Mouse (Mus musculus): ENCODE results near the gene Hes7. TPM values are rescaled to one million over a fixed set of nuclear protein-coding genes. Genes with fewer than 3 reads are reported as not detected.
A peak's percentile ranks its signal among the peaks of the same experiment; 100 is the strongest.
"Not testable (repeated sequence)": the region's sequence is repeated elsewhere in the genome, so short reads cannot be mapped to it uniquely, and the experiment has no call there.

Gene Hes7
- polyA plus RNA-seq, 1 experiment from 2014 or later = 0.89 TPM

GRCm38 (mm10) chr11:69089616-69090290 lies 30.5 kb upstream of the Hes7 start:
- peaks cover 42% of the 10 kb centered on the region for H3K4me1 ChIP-seq
- WGBS = 89% methylated on average over 12 of the region's 12 CpGs
- H3K36me3 ChIP-seq (replicated peaks) = peaks cover 9% of the 10 kb centered on the region; the same call in 1 of the 2 replicates
- peak overlapping the region; percentile 98 for H3K9ac ChIP-seq
- H3K4me2 ChIP-seq = peak overlapping the region; percentile 95
- H3K4me3 ChIP-seq = peak overlapping the region; percentile 66
- H3K9me3 ChIP-seq = no peaks in the 10 kb centered on the region
- 0 out of 2 replicates have a peak overlapping the region, but pooled peaks have one; percentile 91 for H3K27ac ChIP-seq
- H3K27me3 ChIP-seq (replicated peaks) = no peaks in the 10 kb centered on the region
- ATAC-seq (replicated peaks) = no peak

GRCm38 (mm10) chr11:69090367-69090766 lies 29.8 kb upstream of the Hes7 start:
- H3K9ac ChIP-seq = 0 out of 2 replicates have a peak overlapping the region, but pooled peaks have one; percentile 98
- peaks cover 45% of the 10 kb centered on the region for H3K4me1 ChIP-seq
- peaks cover 9% of the 10 kb centered on the region; the same call in 1 of the 2 replicates for H3K36me3 ChIP-seq (replicated peaks)
- H3K27ac ChIP-seq = no peak overlapping the region
- 61% methylated on average over 6 of the region's 6 CpGs for WGBS
- no peak overlapping the region for H3K4me3 ChIP-seq
- no peaks in the 10 kb centered on the region for H3K27me3 ChIP-seq (replicated peaks)
- no peaks in the 10 kb centered on the region for H3K9me3 ChIP-seq
- ATAC-seq (replicated peaks) = no peak
- H3K4me2 ChIP-seq = peak overlapping the region; percentile 95

- Histone ChIP-seq H3K9me3 (no peaks in the 10 kb centered on the region), H3K27ac (no peak overlapping the region), H3K27me3 (replicated peaks) (no peaks in the 10 kb centered on the region), H3K9ac (no peak overlapping the region), H3K4me2 (no peak overlapping the region), H3K4me3 (no peak overlapping the region), H3K36me3 (replicated peaks) (peaks cover 9% of the 10 kb centered on the region; the same call in 1 of the 2 replicates), H3K4me1 (peaks cover 58% of the 10 kb centered on the region)
- no peak for ATAC-seq (replicated peaks)
- 64% methylated on average over 7 of the region's 7 CpGs for WGBS
These were observed 28.4 kb upstream of the Hes7 start for GRCm38 (mm10) chr11:69091566-69092385.

GRCm38 (mm10) chr11:69092386-69092751 lies 27.8 kb upstream of the Hes7 start:
- H3K4me1 ChIP-seq = peaks cover 62% of the 10 kb centered on the region

GRCm38 (mm10) chr11:69092871-69093270 lies 27.3 kb upstream of the Hes7 start:
- no peaks in the 10 kb centered on the region for H3K27me3 ChIP-seq (replicated peaks)
- 89% methylated on average over 4 of the region's 4 CpGs for WGBS
- no peak overlapping the region for H3K27ac ChIP-seq
- no peak overlapping the region for H3K9ac ChIP-seq
- H3K9me3 ChIP-seq = no peaks in the 10 kb centered on the region
- H3K4me2 ChIP-seq = no peak overlapping the region
- H3K4me3 ChIP-seq = no peak overlapping the region
- H3K4me1 ChIP-seq = peaks cover 62% of the 10 kb centered on the region
- H3K36me3 ChIP-seq (replicated peaks) = peaks cover 9% of the 10 kb centered on the region; the same call in 1 of the 2 replicates
- ATAC-seq (replicated peaks) = no peak

More at GRCm38 (mm10) chr11:69092386-69092751, 27.8 kb upstream of the Hes7 start:
- no peak overlapping the region for H3K4me2 ChIP-seq
- no peak overlapping the region for H3K9ac ChIP-seq
- peaks cover 9% of the 10 kb centered on the region; the same call in 1 of the 2 replicates for H3K36me3 ChIP-seq (replicated peaks)
- H3K9me3 ChIP-seq = no peaks in the 10 kb centered on the region
- H3K4me3 ChIP-seq = no peak overlapping the region
- no peak for ATAC-seq (replicated peaks)
- no peaks in the 10 kb centered on the region for H3K27me3 ChIP-seq (replicated peaks)
- H3K27ac ChIP-seq = no peak overlapping the region
- 7% methylated on average over 3 of the region's 3 CpGs for WGBS

- not testable (repeated sequence) for ATAC-seq (replicated peaks); H3K9ac ChIP-seq; H3K9me3 ChIP-seq; H3K4me3 ChIP-seq; H3K27me3 ChIP-seq (replicated peaks); H3K36me3 ChIP-seq (replicated peaks)
- Histone ChIP-seq H3K4me1 (peaks cover 69% of the 10 kb centered on the region), H3K27ac (peak overlapping the region; percentile 82; the same call in 1 of the 2 replicates), H3K4me2 (peak overlapping the region; percentile 82; the same call in 1 of the 2 replicates)
- 90% methylated on average over 7 of the region's 7 CpGs for WGBS
These were observed 26.3 kb upstream of the Hes7 start for GRCm38 (mm10) chr11:69093856-69094255.

GRCm38 (mm10) chr11:69094697-69095429 lies 25.3 kb upstream of the Hes7 start, which contains the start of gene Per1:
TSS of gene Per1 (plus strand) at chr11:69095217.
- Histone ChIP-seq H3K4me2 (peak within 1 kb of the TSS; percentile 82), H3K9ac (peak within 1 kb of the TSS; percentile 46), H3K4me1 (peaks cover 70% of the 10 kb centered on the region), H3K4me3 (peak within 1 kb of the TSS; percentile 47), H3K27me3 (replicated peaks) (no peaks in the 10 kb centered on the region), H3K27ac (peak within 1 kb of the TSS; percentile 82), H3K9me3 (no peaks in the 10 kb centered on the region), H3K36me3 (replicated peaks) (peaks cover 6% of the 10 kb centered on the region; the same call in 1 of the 2 replicates)
- ATAC-seq (replicated peaks) = peak; percentile 95
- WGBS = under 1% methylated on average over 37 of the region's 37 CpGs

- Histone ChIP-seq H3K9me3 (no peaks in the 10 kb centered on the region), H3K9ac (peak overlapping the region; percentile 46), H3K4me3 (peak overlapping the region; percentile 47), H3K4me2 (peak overlapping the region; percentile 82), H3K27me3 (replicated peaks) (no peaks in the 10 kb centered on the region), H3K36me3 (replicated peaks) (no peaks in the 10 kb centered on the region; the same call in 1 of the 2 replicates), H3K27ac (peak overlapping the region; percentile 76), H3K4me1 (peaks cover 68% of the 10 kb centered on the region)
- WGBS = 2% methylated on average over 27 of the region's 27 CpGs
- no peak for ATAC-seq (replicated peaks)
These were observed 24.5 kb upstream of the Hes7 start for GRCm38 (mm10) chr11:69095511-69096231.

GRCm38 (mm10) chr11:69096360-69096986 lies 23.7 kb upstream of the Hes7 start:
- Histone ChIP-seq H3K27ac (peak overlapping the region; percentile 78), H3K4me2 (peak overlapping the region; percentile 82), H3K4me1 (peaks cover 68% of the 10 kb centered on the region), H3K27me3 (replicated peaks) (no peaks in the 10 kb centered on the region), H3K4me3 (peak overlapping the region; percentile 47), H3K9ac (peak overlapping the region; percentile 2; the same call in 1 of the 2 replicates), H3K9me3 (no peaks in the 10 kb centered on the region), H3K36me3 (replicated peaks) (no peaks in the 10 kb centered on the region; the same call in 1 of the 2 replicates)
- ATAC-seq (replicated peaks) = no peak
- WGBS = 17% methylated on average over 9 of the region's 9 CpGs

GRCm38 (mm10) chr11:69096987-69097900 lies 23.0 kb upstream of the Hes7 start:
- Histone ChIP-seq H3K4me3 (peak overlapping the region; percentile 26), H3K36me3 (replicated peaks) (peaks cover 8% of the 10 kb centered on the region; the same call in 1 of the 2 replicates), H3K27me3 (replicated peaks) (no peaks in the 10 kb centered on the region), H3K27ac (peak overlapping the region; percentile 78), H3K9me3 (no peaks in the 10 kb centered on the region), H3K9ac (peak overlapping the region; percentile 2; the same call in 1 of the 2 replicates), H3K4me2 (peak overlapping the region; percentile 80), H3K4me1 (peaks cover 68% of the 10 kb centered on the region)
- WGBS = 3% methylated on average over 29 of the region's 29 CpGs
- no peak for ATAC-seq (replicated peaks)

Data from midbrain, embryonic 15.5 days (tissue).